Mouse (Mus musculus) hindbrain, embryonic 13.5 days (tissue): ENCODE data around the gene Itprid1. TPM values are rescaled to one million over a fixed set of nuclear protein-coding genes. Genes with fewer than 3 reads are reported as not detected.
A peak's percentile ranks its signal among the peaks of the same experiment; 100 is the strongest.

ENCODE experiments used
- ATAC-seq: fragments of 200-750 bp; cut with Nextera tagmentation; 2 replicates; pipeline ENCODE4 v1.8.0; 2017; ENCODE audit warnings: moderate TSS enrichment; ENCODE audit not compliant: low FRiP score
- H3K27ac ChIP-seq: fragments of 300-500 bp; sonication (generic); 2 replicates; pipeline ENCODE4 v1.5.1; 2015; ENCODE audit warnings: inconsistent platforms, mild to moderate bottlenecking, moderate library complexity
- H3K27me3 ChIP-seq: fragments of 300-500 bp; sonication (generic); 2 replicates; pipeline ENCODE4 v1.6.1; 2015; ENCODE audit warnings: mild to moderate bottlenecking, inconsistent platforms
- H3K36me3 ChIP-seq: fragments of 300-500 bp; sonication (generic); 2 replicates; pipeline ENCODE4 v1.6.1; 2015; ENCODE audit warnings: mild to moderate bottlenecking, inconsistent platforms
- H3K4me1 ChIP-seq: fragments of 300-500 bp; sonication (generic); replicated peaks from 2 replicates; pipeline ENCODE4 v1.6.1; 2015; ENCODE audit warnings: inconsistent platforms
- H3K4me2 ChIP-seq: fragments of 300-500 bp; sonication (generic); 2 replicates; pipeline ENCODE4 v1.6.1; 2015; ENCODE audit warnings: inconsistent platforms, mild to moderate bottlenecking, moderate library complexity
- H3K4me3 ChIP-seq: fragments of 300-500 bp; sonication (generic); 2 replicates; pipeline ENCODE4 v1.5.1; 2015; ENCODE audit warnings: mild to moderate bottlenecking, inconsistent platforms
- H3K9ac ChIP-seq: fragments of 300-500 bp; sonication (generic); 2 replicates; pipeline ENCODE4 v1.6.1; 2015; ENCODE audit warnings: mild to moderate bottlenecking, inconsistent platforms
- H3K9me3 ChIP-seq: fragments of 300-500 bp; sonication (generic); 2 replicates; pipeline ENCODE4 v1.6.1; 2016; ENCODE audit warnings: inconsistent platforms
- WGBS: fragments of 180-500 bp; shearing (Covaris S2); methylation state at CpG from one replicate; pipeline ENCODE4 v1.1.7; 2015; 5-methylcytosine and 5-hydroxymethylcytosine counted together
- polyA plus RNA-seq: library from polyadenylated mRNA; unstranded; fragments of >200 nt; fragmentation: Nextera tagmentation; extraction: Ambion mirVana; gene quantifications from 2 replicates; pipeline ENCODE4 v1.2.1, GENCODE M21; 2015

Gene Itprid1
- polyA plus RNA-seq, 1 experiment from 2014 or later = 0.05 TPM

GRCm38 (mm10) chr6:55902329-55902605 is 65.6 kb downstream of the Itprid1 start:
- Histone ChIP-seq H3K9ac (no peak overlapping the region), H3K4me3 (no peak overlapping the region), H3K36me3 (no peaks in the 10 kb centered on the region), H3K27ac (no peak overlapping the region), H3K9me3 (no peaks in the 10 kb centered on the region), H3K27me3 (no peaks in the 10 kb centered on the region), H3K4me1 (no peaks in the 10 kb centered on the region), H3K4me2 (no peak overlapping the region)
- no peak for ATAC-seq
- WGBS = 54% methylated on average over 1 of the region's 1 CpGs

GRCm38 (mm10) chr6:55919206-55919605 is 82.5 kb downstream of the Itprid1 start:
- Histone ChIP-seq H3K36me3 (no peaks in the 10 kb centered on the region), H3K4me3 (no peak overlapping the region), H3K27ac (peak overlapping the region; percentile 71), H3K9me3 (no peaks in the 10 kb centered on the region), H3K4me2 (no peak overlapping the region), H3K27me3 (no peaks in the 10 kb centered on the region), H3K9ac (no peak overlapping the region), H3K4me1 (peaks cover 19% of the 10 kb centered on the region)
- WGBS = 87% methylated on average over 5 of the region's 5 CpGs
- ATAC-seq = no peak

DNA sequence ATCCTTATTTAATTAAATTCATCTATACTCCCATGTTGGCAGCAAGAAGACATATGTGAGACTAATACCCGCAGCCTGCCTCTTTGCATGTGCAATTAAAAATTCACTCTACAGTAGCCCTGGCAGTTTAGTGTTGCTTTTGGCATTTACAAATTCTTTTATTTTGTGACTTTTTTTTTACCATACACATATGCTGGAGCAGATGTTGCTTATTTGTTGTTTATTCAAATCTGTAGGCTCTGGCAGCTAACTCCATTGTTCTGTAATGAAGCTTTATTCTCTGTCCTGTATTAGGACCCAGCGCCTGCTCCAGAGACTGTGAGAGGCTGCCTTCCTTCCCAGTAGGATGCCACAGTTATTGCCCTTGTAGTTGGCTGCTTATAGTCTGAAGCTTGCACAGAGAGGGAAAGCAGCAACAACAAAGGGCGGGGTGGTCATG is 83.6 kb downstream of the Itprid1 start:
- H3K27me3 ChIP-seq = no peaks in the 10 kb centered on the region
- H3K27ac ChIP-seq = peak overlapping the region; percentile 85
- H3K4me2 ChIP-seq = peak overlapping the region; percentile 27
- peak; percentile 87 for ATAC-seq
- H3K9me3 ChIP-seq = no peaks in the 10 kb centered on the region
- peaks cover 19% of the 10 kb centered on the region for H3K4me1 ChIP-seq
- H3K9ac ChIP-seq = 0 out of 2 replicates have a peak overlapping the region, but pooled peaks have one; percentile 8
- no peaks in the 10 kb centered on the region for H3K36me3 ChIP-seq
- H3K4me3 ChIP-seq = no peak overlapping the region
- 39% methylated on average over 3 of the region's 3 CpGs for WGBS

DNA sequence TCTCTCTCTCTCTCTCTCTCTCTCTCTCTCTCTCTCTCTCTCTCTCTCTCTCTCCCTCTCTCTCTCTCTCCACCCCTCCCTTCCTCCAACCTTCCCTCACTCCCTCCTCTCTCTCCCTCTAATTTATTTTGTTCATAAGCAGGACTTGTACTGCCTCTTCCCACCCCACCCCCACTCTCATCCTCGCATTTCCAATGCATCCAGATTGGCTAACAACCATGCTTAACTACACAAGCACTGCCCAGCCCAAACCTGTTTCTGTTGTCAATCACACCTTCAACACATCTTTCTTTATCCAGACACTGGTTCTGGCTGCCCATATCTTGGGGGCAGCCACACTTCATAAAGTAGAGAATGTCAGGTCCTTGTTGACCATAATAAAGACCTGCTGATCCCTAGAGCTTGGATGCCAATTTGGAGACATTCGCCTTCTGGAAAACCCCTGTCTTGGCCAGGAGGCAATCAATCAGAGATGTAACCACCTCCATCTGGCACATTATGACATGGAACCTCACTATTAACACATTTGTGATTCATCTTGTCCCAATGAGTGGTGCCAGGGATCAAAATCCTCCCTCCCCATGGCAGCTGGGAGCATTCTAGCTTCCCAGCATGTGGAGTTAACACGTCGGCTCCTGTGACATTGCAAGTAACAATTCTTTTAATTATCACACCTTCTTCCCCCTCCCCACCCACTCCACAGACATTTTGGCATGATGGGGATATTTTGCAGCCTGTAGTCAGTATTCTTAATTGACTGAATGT is 84.4 kb downstream of the Itprid1 start:
- H3K9ac ChIP-seq = no peak overlapping the region
- no peak overlapping the region for H3K4me3 ChIP-seq
- H3K36me3 ChIP-seq = no peaks in the 10 kb centered on the region
- peak overlapping the region; percentile 85 for H3K27ac ChIP-seq
- H3K4me1 ChIP-seq = peaks cover 19% of the 10 kb centered on the region
- H3K9me3 ChIP-seq = no peaks in the 10 kb centered on the region
- no peaks in the 10 kb centered on the region for H3K27me3 ChIP-seq
- ATAC-seq = peak; percentile 70
- WGBS = 52% methylated on average over 4 of the region's 4 CpGs
- peak overlapping the region; percentile 27; the same call in 1 of the 2 replicates for H3K4me2 ChIP-seq

DNA sequence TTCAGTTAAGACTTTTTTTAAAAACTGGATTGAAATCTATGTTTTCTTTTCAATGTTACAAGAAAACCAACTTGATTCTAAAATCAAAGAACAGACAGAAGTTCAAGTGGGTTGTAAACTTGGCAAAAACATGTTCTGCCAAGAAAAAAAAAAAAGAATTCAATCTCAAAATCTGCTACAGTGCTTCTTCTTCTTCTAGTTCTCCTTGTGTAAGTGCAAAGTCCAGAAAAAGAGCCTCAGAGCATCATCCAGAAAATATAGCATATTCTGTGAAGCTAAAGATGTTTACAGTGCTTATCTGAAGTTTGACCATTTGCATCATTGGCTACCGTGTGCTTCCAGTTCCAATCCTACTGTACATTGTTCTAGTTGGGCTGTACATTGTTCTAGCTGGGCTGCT is 108.0 kb downstream of the Itprid1 start:
- Histone ChIP-seq H3K9me3 (no peaks in the 10 kb centered on the region), H3K9ac (no peak overlapping the region), H3K36me3 (no peaks in the 10 kb centered on the region), H3K4me2 (no peak overlapping the region), H3K27ac (no peak overlapping the region), H3K4me1 (no peaks in the 10 kb centered on the region), H3K27me3 (no peaks in the 10 kb centered on the region), H3K4me3 (no peak overlapping the region)
- ATAC-seq = no peak
- WGBS = 93% methylated on average over 1 of the region's 1 CpGs

- no peak overlapping the region for H3K4me2 ChIP-seq
- no peaks in the 10 kb centered on the region for H3K9me3 ChIP-seq
- no peaks in the 10 kb centered on the region for H3K36me3 ChIP-seq
- H3K27ac ChIP-seq = no peak overlapping the region
- peak; percentile 91 for ATAC-seq
- H3K9ac ChIP-seq = no peak overlapping the region
- H3K27me3 ChIP-seq = no peaks in the 10 kb centered on the region
- no peaks in the 10 kb centered on the region for H3K4me1 ChIP-seq
- no peak overlapping the region for H3K4me3 ChIP-seq
- 74% methylated on average over 8 of the region's 8 CpGs for WGBS
These were observed 113.8 kb downstream of the Itprid1 start for GRCm38 (mm10) chr6:55950345-55951110.

DNA sequence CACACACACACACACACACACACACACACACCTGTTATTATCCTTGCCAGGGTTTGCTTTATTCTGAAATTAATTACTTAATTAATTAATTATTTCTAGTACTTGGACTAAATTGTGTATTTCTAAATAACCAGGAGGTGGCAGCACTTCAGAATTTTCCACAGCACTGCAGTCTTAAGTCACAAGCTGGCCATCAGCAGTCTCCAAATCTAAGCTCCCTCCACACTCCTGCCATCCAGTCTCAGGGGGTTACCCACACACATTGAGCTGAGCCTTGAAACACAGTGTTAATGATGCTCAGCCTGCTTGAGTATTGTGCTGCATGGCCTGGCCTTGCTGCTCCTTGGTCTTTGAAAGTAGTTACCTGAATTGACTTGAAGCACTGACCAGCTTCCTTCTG is 136.3 kb downstream of the Itprid1 start:
- H3K36me3 ChIP-seq = no peaks in the 10 kb centered on the region
- 0 out of 2 replicates have a peak, but pooled peaks have one; percentile 57 for ATAC-seq
- no peaks in the 10 kb centered on the region for H3K27me3 ChIP-seq
- H3K9ac ChIP-seq = no peak overlapping the region
- no peak overlapping the region for H3K27ac ChIP-seq
- no peaks in the 10 kb centered on the region for H3K4me1 ChIP-seq
- H3K4me2 ChIP-seq = no peak overlapping the region
- no peaks in the 10 kb centered on the region for H3K9me3 ChIP-seq
- no peak overlapping the region for H3K4me3 ChIP-seq

GRCm38 (mm10) chr6:55979766-55980165 is 143.1 kb downstream of the Itprid1 start:
- Histone ChIP-seq H3K27ac (no peak overlapping the region), H3K36me3 (no peaks in the 10 kb centered on the region), H3K9ac (no peak overlapping the region), H3K27me3 (no peaks in the 10 kb centered on the region), H3K4me2 (no peak overlapping the region), H3K4me3 (no peak overlapping the region), H3K4me1 (no peaks in the 10 kb centered on the region), H3K9me3 (no peaks in the 10 kb centered on the region)
- 83% methylated on average over 2 of the region's 2 CpGs for WGBS
- ATAC-seq = no peak

GRCm38 (mm10) chr6:56008711-56009110 is 172.0 kb downstream of the Itprid1 start:
- H3K27me3 ChIP-seq = no peaks in the 10 kb centered on the region
- H3K4me1 ChIP-seq = no peaks in the 10 kb centered on the region
- H3K4me2 ChIP-seq = no peak overlapping the region
- H3K9ac ChIP-seq = no peak overlapping the region
- H3K4me3 ChIP-seq = no peak overlapping the region
- no peaks in the 10 kb centered on the region for H3K9me3 ChIP-seq
- H3K36me3 ChIP-seq = no peaks in the 10 kb centered on the region
- H3K27ac ChIP-seq = no peak overlapping the region
- 71% methylated on average over 4 of the region's 4 CpGs for WGBS
- no peak for ATAC-seq

DNA sequence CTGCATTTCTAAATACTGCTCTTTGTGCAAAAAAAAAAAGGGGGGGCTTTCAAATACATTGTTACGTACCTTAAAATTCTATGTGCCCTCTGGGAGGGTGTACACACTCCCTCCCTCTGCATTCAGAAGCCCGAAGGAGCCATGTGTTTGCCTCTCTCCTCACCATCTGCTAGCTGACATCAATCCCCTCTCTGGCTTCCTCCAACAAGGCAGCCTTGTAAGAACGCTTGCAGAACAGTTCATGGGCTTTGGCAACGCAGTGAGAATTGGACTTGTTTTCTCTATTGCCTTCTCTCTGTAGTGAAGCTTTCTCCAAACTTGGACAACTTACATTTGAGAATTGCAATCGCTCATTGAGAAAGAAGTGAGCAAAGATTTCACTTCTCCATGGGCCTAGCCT is 175.7 kb downstream of the Itprid1 start:
- Histone ChIP-seq H3K9me3 (no peaks in the 10 kb centered on the region), H3K27ac (0 out of 2 replicates have a peak overlapping the region, but pooled peaks have one; percentile 18), H3K4me2 (no peak overlapping the region), H3K36me3 (no peaks in the 10 kb centered on the region), H3K4me1 (peaks cover 5% of the 10 kb centered on the region), H3K9ac (no peak overlapping the region), H3K4me3 (no peak overlapping the region), H3K27me3 (no peaks in the 10 kb centered on the region)
- no peak for ATAC-seq
- 67% methylated on average over 5 of the region's 5 CpGs for WGBS

DNA sequence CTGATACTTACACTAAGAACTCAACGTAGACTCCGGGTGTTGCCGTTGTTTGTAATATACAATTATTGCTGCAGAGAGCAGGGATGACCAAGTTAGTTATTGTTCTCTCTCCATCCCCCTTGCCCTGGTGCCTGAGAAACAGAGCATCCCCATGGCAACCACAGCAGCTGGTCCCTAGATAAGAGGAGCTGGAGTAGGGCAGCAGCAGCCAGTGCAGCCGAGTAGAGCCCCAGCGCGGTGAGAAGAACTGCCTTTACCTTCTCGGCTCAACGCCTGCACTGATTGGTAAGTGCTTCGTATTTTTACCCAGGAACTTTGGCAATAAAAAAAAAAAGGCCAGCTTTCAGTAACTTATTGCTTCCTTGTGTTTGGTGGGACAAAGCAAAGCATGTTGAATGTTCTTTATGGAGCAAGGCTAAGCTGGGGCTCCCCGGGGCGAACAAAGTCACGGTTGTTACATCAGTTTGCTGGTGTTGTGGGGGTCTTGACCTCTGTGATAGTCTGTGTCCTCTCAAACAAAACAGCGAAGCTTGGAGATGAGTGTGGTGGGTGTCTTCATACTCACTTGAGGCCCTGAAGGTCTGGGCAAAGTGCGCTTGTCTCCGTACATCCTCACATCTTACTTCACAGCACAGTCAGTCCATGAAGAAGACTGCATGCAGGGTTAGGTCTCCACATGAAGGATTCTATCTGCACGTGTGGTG is 180.7 kb downstream of the Itprid1 start, which contains the start of gene Ppp1r17:
Gene Ppp1r17, plus strand, starts transcription at position 207 of the 704 bp plus-strand sequence.
- no peaks in the 10 kb centered on the region for H3K9me3 ChIP-seq
- 31% methylated on average over 16 of the region's 16 CpGs for WGBS
- peak within 1 kb of the TSS; percentile 29 for H3K4me2 ChIP-seq
- peak; percentile 89 for ATAC-seq
- no peaks in the 10 kb centered on the region for H3K36me3 ChIP-seq
- no peak within 1 kb of the TSS for H3K27ac ChIP-seq
- no peaks in the 10 kb centered on the region; the same call in 1 of the 2 replicates for H3K27me3 ChIP-seq
- H3K4me1 ChIP-seq = peaks cover 18% of the 10 kb centered on the region
- H3K9ac ChIP-seq = no peak within 1 kb of the TSS
- 0 out of 2 replicates have a peak within 1 kb of the TSS, but pooled peaks have one; percentile 3 for H3K4me3 ChIP-seq

DNA sequence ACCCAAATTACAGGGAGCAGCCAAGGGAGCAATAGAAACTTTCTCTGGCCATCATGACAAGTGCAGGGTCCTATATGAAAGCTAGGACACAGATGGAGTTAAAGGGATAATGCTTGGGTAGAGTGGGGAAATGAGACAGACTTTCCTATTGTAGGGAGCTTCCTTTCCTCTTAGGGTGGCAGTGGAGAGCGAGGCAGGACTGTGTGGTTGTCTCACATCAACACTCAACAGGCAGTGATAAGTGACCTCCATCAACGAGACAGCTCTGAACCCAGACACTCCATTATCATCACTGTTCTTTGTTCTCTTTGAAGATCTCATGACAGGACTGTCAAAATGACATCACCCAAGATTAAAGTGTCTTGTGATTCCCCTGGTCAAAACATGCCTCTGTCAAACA is 182.9 kb downstream of the Itprid1 start:
- Histone ChIP-seq H3K36me3 (no peaks in the 10 kb centered on the region), H3K9ac (no peak overlapping the region), H3K4me2 (no peak overlapping the region), H3K27ac (no peak overlapping the region), H3K4me1 (peaks cover 23% of the 10 kb centered on the region), H3K27me3 (no peaks in the 10 kb centered on the region; the same call in 1 of the 2 replicates), H3K9me3 (no peaks in the 10 kb centered on the region), H3K4me3 (no peak overlapping the region)
- 66% methylated on average over 2 of the region's 2 CpGs for WGBS
- no peak for ATAC-seq
